Comparison of ENCODE assay signal across 8 mouse cellular contexts in the genomic region with DNA sequence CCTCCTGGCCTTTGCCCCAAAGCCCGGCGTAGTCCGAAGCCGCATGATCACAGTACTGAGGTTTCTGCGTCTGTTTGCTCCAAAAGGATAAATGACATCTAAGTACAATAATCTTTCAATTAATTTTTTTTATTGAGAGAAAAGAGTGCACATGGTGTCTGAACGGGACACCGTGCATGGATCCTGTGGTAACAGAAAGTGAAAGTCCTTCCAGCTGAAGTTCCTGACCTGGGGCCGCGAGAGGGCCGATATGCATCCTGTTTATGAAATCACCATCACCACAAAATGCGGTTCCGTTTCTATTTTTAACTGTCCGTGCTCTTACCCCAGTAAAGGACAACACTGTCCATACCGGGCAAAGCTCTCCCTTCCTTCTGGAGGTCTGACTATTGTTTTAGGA.
DNase-seq lines count a peak whose midpoint lies in the region; ATAC-seq and TF ChIP-seq lines count a peak whose summit lies in the region.

No protein-coding gene starts in this region.

- peak overlapping the region; percentile 72 for H3K4me3 ChIP-seq in gastrocnemius, adult 2 months
- H3K4me3 ChIP-seq in intestine, postnatal 0 days (ENCODE audit: low read depth, low read length), result peak overlapping the region; percentile 5; the same call in 1 of the 2 replicates
- H3K4me3 ChIP-seq in stomach, embryonic 16.5 days (replicated peaks; ENCODE audit: low read length), result peak overlapping the region; percentile 22
- no peak overlapping the region for H3K4me3 ChIP-seq in hindbrain, embryonic 11.5 days (ENCODE audit: low read depth, low read length)
- no peak overlapping the region for H3K4me3 ChIP-seq in hindbrain, embryonic 13.5 days

- no peaks in the 10 kb centered on the region for H3K9me3 ChIP-seq in intestine, postnatal 0 days (ENCODE audit: control insufficient read depth)
- no peaks in the 10 kb centered on the region for H3K9me3 ChIP-seq in stomach, embryonic 16.5 days (replicated peaks; ENCODE audit: control insufficient read depth, low read length)
- no peaks in the 10 kb centered on the region for H3K9me3 ChIP-seq in hindbrain, embryonic 11.5 days (ENCODE audit: control insufficient read depth, low read length)
- H3K9me3 ChIP-seq in hindbrain, embryonic 13.5 days, result no peaks in the 10 kb centered on the region

- no peaks in the 10 kb centered on the region for H3K36me3 ChIP-seq in intestine, postnatal 0 days (ENCODE audit: control insufficient read depth, insufficient read depth)
- H3K36me3 ChIP-seq in stomach, embryonic 16.5 days (ENCODE audit: control insufficient read depth, insufficient read depth, low read length), result no peaks in the 10 kb centered on the region
- no peaks in the 10 kb centered on the region for H3K36me3 ChIP-seq in hindbrain, embryonic 11.5 days (ENCODE audit: control insufficient read depth, insufficient read depth, low read length)
- no peaks in the 10 kb centered on the region for H3K36me3 ChIP-seq in hindbrain, embryonic 13.5 days

- ATAC-seq in intestine, postnatal 0 days, result no peak
- ATAC-seq in stomach, embryonic 16.5 days (ENCODE audit: insufficient read depth, low FRiP score), result no peak
- no peak for ATAC-seq in hindbrain, embryonic 11.5 days (ENCODE audit: low FRiP score)
- no peak for ATAC-seq in hindbrain, embryonic 13.5 days (ENCODE audit: low FRiP score)

- intact Hi-C loops in gastrocnemius, adult 2 months (cut with DNase I), result no loop called here

- DNase-seq in 416B (ENCODE audit: low read depth), result peak; percentile 91
- DNase-seq in gastrocnemius, adult 2 months, result peak; percentile 63
- peak; percentile 48 to 52 for DNase-seq in lung, adult 18-20 months
- no peak for DNase-seq in ovary, postnatal 14 days (ENCODE audit: low spot score)
- no peak for DNase-seq in hindbrain, embryonic 11.5 days (ENCODE audit: low spot score)

- no peak overlapping the region for H3K9ac ChIP-seq in intestine, postnatal 0 days (ENCODE audit: low read depth, low read length)
- no peak overlapping the region; the same call in 1 of the 2 replicates for H3K9ac ChIP-seq in stomach, embryonic 16.5 days (ENCODE audit: low read length)
- H3K9ac ChIP-seq in hindbrain, embryonic 11.5 days (ENCODE audit: low read depth, low read length), result no peak overlapping the region
- H3K9ac ChIP-seq in hindbrain, embryonic 13.5 days, result no peak overlapping the region

- no peak; the same call in 1 of the 2 replicates for TF ChIP-seq CTCF in gastrocnemius, adult 2 months (IDR thresholded peaks at IDR 0.05)
- no peak for TF ChIP-seq CTCF in intestine, postnatal 0 days (IDR thresholded peaks at IDR 0.05; ENCODE audit: low read depth)

- H3K4me1 ChIP-seq in intestine, postnatal 0 days (replicated peaks; ENCODE audit: control insufficient read depth, insufficient read depth, low read length), result no peaks in the 10 kb centered on the region
- no peaks in the 10 kb centered on the region for H3K4me1 ChIP-seq in stomach, embryonic 16.5 days (ENCODE audit: control insufficient read depth, insufficient read depth, low read length)
- H3K4me1 ChIP-seq in hindbrain, embryonic 11.5 days (replicated peaks; ENCODE audit: control insufficient read depth, insufficient read depth, low read length), result no peaks in the 10 kb centered on the region
- H3K4me1 ChIP-seq in hindbrain, embryonic 13.5 days (replicated peaks), result no peaks in the 10 kb centered on the region

- H3K27ac ChIP-seq in gastrocnemius, adult 2 months, result peak overlapping the region; percentile 90
- H3K27ac ChIP-seq in intestine, postnatal 0 days (ENCODE audit: low read depth, low read length), result no peak overlapping the region
- peak overlapping the region; percentile 44; the same call in 1 of the 2 replicates for H3K27ac ChIP-seq in stomach, embryonic 16.5 days (ENCODE audit: low read length)
- no peak overlapping the region for H3K27ac ChIP-seq in hindbrain, embryonic 11.5 days (ENCODE audit: low read depth, low read length)
- no peak overlapping the region for H3K27ac ChIP-seq in hindbrain, embryonic 13.5 days

- no peaks in the 10 kb centered on the region for H3K27me3 ChIP-seq in intestine, postnatal 0 days (replicated peaks; ENCODE audit: control insufficient read depth, insufficient read depth, low read length)
- no peaks in the 10 kb centered on the region for H3K27me3 ChIP-seq in stomach, embryonic 16.5 days (ENCODE audit: control insufficient read depth, insufficient read depth, low read length)
- no peaks in the 10 kb centered on the region for H3K27me3 ChIP-seq in hindbrain, embryonic 11.5 days (ENCODE audit: control insufficient read depth, insufficient read depth, low read length)
- no peaks in the 10 kb centered on the region for H3K27me3 ChIP-seq in hindbrain, embryonic 13.5 days

- peak overlapping the region; percentile 14 for H3K4me2 ChIP-seq in intestine, postnatal 0 days (replicated peaks; ENCODE audit: low read depth)
- peak overlapping the region; percentile 34 for H3K4me2 ChIP-seq in stomach, embryonic 16.5 days (ENCODE audit: low read depth, low read length)
- H3K4me2 ChIP-seq in hindbrain, embryonic 11.5 days (replicated peaks; ENCODE audit: low read depth, low read length), result no peak overlapping the region
- H3K4me2 ChIP-seq in hindbrain, embryonic 13.5 days, result no peak overlapping the region

- WGBS in intestine, postnatal 0 days, result 71% methylated on average over 14 of the region's 14 CpGs
- WGBS in stomach, embryonic 16.5 days, result 63% methylated on average over 14 of the region's 14 CpGs
- WGBS in hindbrain, embryonic 11.5 days, result 94% methylated on average over 14 of the region's 14 CpGs
- 91% methylated on average over 14 of the region's 14 CpGs for WGBS in hindbrain, embryonic 13.5 days

Comparison
In these comparisons a context has a peak if more than half of its experiments do, and no peak if none do; other contexts are left out.
1. DNase-seq: peak in 416B (single experiment), gastrocnemius, adult 2 months (single experiment) and lung, adult 18-20 months (2 of 2); none in ovary, postnatal 14 days (single experiment) and hindbrain, embryonic 11.5 days (single experiment).
2. H3K27ac ChIP-seq: peak in gastrocnemius, adult 2 months (single experiment) and stomach, embryonic 16.5 days (single experiment); none in intestine, postnatal 0 days (single experiment), hindbrain, embryonic 11.5 days (single experiment) and hindbrain, embryonic 13.5 days (single experiment).
3. H3K4me3 ChIP-seq: peak in gastrocnemius, adult 2 months (single experiment), intestine, postnatal 0 days (single experiment) and stomach, embryonic 16.5 days (single experiment); none in hindbrain, embryonic 11.5 days (single experiment) and hindbrain, embryonic 13.5 days (single experiment).
4. H3K4me2 ChIP-seq: peak in intestine, postnatal 0 days (single experiment) and stomach, embryonic 16.5 days (single experiment); none in hindbrain, embryonic 11.5 days (single experiment) and hindbrain, embryonic 13.5 days (single experiment).